Mouse (Mus musculus): ENCODE measurements at regions not wholly inside any gene's neighbourhood (a gene's known extent, or its start where the extent isn't known, plus 50 kb on each side); places are given as distances from the start of the nearest gene placed in this dataset.

DNA sequence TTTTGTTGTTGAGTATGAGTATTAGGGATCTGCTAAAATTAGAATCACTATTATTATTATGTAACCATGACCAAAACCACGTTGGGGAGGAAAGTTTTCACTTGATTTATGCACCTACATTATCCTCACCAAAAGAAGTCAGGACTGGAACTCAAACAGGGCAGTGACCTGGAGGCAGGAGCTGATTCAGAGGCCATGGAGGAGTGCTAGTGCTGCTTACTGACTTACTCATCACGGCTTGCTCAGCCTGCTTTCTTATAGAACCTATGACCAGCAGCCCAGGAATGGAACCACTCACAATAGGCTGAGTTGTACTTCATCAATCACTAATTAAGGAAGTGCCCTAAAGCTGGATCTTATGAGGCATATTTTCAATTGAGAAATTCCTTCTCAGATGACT lies 470.9 kb upstream of the Rgmb start:
- Histone ChIP-seq H3K9ac (ENCODE audit: low read depth, low read length) (no peak overlapping the region), H3K27ac (no peak overlapping the region), H3K4me3 (replicated peaks; ENCODE audit: low read depth, low read length) (no peak overlapping the region), H3K9me3 (replicated peaks; ENCODE audit: low read length) (no peaks in the 10 kb centered on the region), H3K4me1 (replicated peaks; ENCODE audit: insufficient read depth, low read length) (no peaks in the 10 kb centered on the region), H3K36me3 (ENCODE audit: insufficient read depth, low read length) (no peaks in the 10 kb centered on the region), H3K4me2 (ENCODE audit: low read length) (no peak overlapping the region), H3K27me3 (ENCODE audit: insufficient read depth, low read length) (no peaks in the 10 kb centered on the region)
- WGBS = 30% methylated on average over 2 of the region's 2 CpGs
- DNase-seq (ENCODE audit: low spot score) (no peak), ATAC-seq (replicated peaks; ENCODE audit: low FRiP score, low read depth) (no peak)
- TF ChIP-seq CTCF (IDR thresholded peaks at IDR 0.05; ENCODE audit: low read depth) = no peak

DNA sequence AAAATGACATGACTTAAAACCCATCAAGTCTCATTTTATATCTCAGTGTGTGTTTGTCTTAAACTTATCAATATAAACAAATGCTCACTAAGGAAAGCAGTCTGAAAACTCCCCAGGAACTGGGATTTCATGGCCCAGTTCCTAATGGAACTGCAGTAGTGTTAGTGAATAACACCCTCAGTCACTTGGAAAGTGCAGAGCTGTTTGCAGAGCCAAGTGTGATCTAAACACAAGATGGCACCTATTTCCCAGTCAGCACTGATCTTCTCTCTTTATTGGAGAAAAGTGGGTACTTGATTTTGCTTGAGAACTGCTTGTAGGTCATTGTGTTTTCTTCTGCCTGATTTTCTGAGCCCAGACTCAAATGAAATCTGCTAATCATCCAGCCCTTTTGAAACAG lies 467.7 kb upstream of the Rgmb start:
- DNase-seq (ENCODE audit: low spot score) (no peak), ATAC-seq (replicated peaks; ENCODE audit: low FRiP score, low read depth) (no peak)
- H3K36me3 ChIP-seq (ENCODE audit: insufficient read depth, low read length) = no peaks in the 10 kb centered on the region
- H3K27ac ChIP-seq = no peak overlapping the region
- no peaks in the 10 kb centered on the region for H3K9me3 ChIP-seq (replicated peaks; ENCODE audit: low read length)
- H3K27me3 ChIP-seq (ENCODE audit: insufficient read depth, low read length) = no peaks in the 10 kb centered on the region
- H3K4me3 ChIP-seq (replicated peaks; ENCODE audit: low read depth, low read length) = no peak overlapping the region
- TF ChIP-seq CTCF (IDR thresholded peaks at IDR 0.05; ENCODE audit: low read depth) = no peak
- no peak overlapping the region for H3K9ac ChIP-seq (ENCODE audit: low read depth, low read length)
- H3K4me1 ChIP-seq (replicated peaks; ENCODE audit: insufficient read depth, low read length) = no peaks in the 10 kb centered on the region
- H3K4me2 ChIP-seq (ENCODE audit: low read length) = no peak overlapping the region
